Mouse (Mus musculus) v-Abl transformed pro-B cells (cell line): ENCODE measurements around the gene Zbtb24.

ENCODE experiments used
- in situ Hi-C, 2 experiments: fragments of 400-800 bp; cut with MboI; formaldehyde crosslinking; loops; one replicate each; pipeline ENCODE4 v1.15.1; 2025; ENCODE audit not compliant: unreplicated experiment in 2 of 2

The Zbtb24 gene

DNA sequence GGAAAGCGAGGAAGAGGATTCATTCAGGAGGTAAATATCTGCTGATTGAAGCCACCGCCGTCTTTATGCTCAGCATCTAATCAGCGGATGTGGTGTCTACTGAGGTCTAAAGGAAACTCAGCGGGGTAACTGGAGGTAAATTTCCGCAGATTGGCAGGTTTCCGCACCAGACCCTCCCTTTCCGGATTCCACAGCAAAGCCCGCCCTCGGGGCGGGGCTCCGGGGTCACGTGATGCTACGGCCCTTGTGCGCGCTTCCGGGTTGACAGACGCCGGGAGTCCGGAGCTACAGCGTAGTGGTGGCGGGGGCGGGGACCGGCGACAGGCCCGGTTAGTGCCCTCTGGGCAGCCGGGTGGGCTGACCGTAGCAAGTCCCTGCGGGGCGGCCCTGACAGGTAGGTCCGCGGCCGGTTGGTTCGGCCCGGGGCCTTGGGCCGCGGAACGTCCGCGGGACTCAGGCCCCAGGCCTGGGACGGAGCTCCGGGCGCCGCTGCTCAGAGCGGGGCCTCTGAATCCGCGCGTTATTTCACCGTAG, at the start of gene Zbtb24:
Gene Zbtb24, plus strand, starts transcription at position 247 of the 534 bp plus-strand sequence.
- in situ Hi-C loops, result no loop called here

GRCm38 (mm10) chr10:41401097-41401496, 49.1 kb upstream of the Zbtb24 start:
- in situ Hi-C loops, result loop anchor here (25.0 kb wide), 1 partner anchor 389 kb away; no protein-coding TSS in a partner anchor

GRCm38 (mm10) chr10:41403364-41403763, 46.8 kb upstream of the Zbtb24 start:
- in situ Hi-C loops, result loop anchor here (25.0 kb wide), 1 partner anchor 391 kb away; no protein-coding TSS in a partner anchor

DNA sequence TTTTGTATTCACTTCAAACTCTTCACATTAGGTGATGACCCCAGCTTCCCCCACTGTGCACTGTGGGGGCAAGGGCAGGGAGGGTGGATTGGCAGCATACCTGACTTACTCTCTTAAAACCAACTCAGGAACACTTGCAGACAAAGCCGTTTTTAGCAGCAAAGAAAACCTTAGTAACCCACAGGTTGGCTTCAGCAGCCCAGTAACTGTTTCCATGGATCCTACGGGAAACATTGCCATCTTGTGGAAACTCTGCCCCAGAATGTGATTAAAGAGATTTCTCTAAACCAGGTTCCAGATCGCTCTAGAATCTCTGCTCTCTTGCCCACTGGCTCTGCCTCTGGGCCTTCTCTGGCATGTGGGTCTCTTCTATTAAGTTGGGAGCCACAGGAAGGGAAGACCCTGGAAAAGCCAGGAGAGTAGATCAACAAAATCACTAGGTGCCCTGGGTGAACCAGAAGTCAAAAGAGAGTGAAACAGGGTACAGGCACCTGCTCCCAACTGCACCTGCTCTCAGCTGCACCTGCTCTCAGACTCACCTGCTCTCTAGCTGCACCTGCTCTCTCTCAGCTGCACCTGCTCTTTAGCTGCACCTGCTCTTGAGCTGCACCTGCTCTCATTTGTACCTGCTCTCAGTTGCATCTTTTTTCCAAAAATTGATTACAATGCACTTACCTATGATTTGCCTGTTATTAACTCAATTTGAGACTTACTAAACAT, 46.1 kb upstream of the Zbtb24 start:
- in situ Hi-C loops, result loop anchor here (25.0 kb wide), 1 partner anchor 392 kb away; no protein-coding TSS in a partner anchor

GRCm38 (mm10) chr10:41410176-41410575, 40.0 kb upstream of the Zbtb24 start:
- in situ Hi-C loops, result loop anchor here (25.0 kb wide), 1 partner anchor 398 kb away; no protein-coding TSS in a partner anchor

DNA sequence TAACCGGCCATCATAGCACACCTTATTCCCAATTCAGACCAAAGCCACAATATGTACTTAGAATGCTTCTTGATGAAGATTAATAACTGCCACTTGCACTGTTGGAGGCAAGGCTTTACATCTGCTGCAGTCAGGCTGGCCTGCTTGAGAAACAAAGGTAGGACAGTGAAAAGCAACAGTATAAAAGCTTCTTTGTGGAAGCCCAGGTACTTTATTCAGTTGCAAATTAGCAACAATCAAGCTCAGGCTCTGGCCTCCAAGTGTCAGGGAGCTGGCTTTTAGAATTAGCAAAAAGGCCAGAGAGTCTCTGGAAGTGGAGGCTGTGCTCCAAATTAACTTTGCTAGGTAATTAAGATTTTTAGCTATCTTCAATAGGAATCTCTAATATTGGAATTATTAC, 39.4 kb upstream of the Zbtb24 start:
- in situ Hi-C loops, result loop anchor here (25.0 kb wide), 1 partner anchor 399 kb away; no protein-coding TSS in a partner anchor

DNA sequence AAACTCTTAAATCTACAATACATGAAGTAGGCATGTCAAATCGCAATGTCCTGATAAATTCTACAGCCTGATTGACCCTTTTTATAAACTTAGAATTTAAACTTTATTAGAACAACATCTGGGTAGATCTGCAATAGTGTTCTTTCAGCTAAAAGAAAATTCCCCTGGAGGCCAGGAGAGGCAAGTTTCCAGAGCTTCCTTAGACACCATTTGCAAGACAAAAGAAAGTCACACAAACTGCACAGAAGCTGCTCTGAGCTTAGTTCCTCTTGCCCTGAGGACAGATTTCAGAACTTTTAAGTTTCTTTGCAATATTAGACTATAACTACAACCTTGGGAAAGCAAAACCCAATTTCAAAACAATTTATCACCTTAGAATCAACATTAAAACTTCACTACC, 36.7 kb upstream of the Zbtb24 start:
- in situ Hi-C loops, result loop anchor here (25.0 kb wide), 1 partner anchor 401 kb away; no protein-coding TSS in a partner anchor

DNA sequence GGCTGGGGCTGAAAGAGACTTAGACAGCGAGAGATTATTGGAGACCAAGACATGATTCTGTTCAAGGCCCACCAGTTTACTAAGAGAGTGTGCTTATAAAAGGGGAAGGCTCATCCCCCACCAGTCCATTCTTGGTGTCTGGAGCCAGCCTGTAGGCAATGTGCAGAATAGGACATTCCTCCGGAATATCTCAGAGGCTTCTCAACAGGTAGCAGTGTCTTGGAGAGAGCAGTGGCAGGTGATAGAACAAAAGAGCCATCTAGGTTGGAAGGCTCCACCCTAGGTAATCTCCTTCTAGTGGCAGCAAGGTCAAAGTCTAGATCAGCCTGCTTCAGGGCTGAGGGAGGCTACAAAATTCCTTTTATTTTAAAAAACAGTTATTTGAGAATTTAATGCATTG, 34.8 kb upstream of the Zbtb24 start:
- in situ Hi-C loops, result loop anchor here (25.0 kb wide), 1 partner anchor 403 kb away; no protein-coding TSS in a partner anchor

GRCm38 (mm10) chr10:41420496-41421200, 29.5 kb upstream of the Zbtb24 start:
- in situ Hi-C loops, result loop anchor here (25.0 kb wide), 1 partner anchor 408 kb away; no protein-coding TSS in a partner anchor

- in situ Hi-C loops, result loop anchor here (25.0 kb wide), 1 partner anchor 411 kb away; no protein-coding TSS in a partner anchor
Observed at GRCm38 (mm10) chr10:41423681-41424080, 26.5 kb upstream of the Zbtb24 start.

- in situ Hi-C loops, result no loop called here
Observed at GRCm38 (mm10) chr10:41426368-41426767, 23.8 kb upstream of the Zbtb24 start.

DNA sequence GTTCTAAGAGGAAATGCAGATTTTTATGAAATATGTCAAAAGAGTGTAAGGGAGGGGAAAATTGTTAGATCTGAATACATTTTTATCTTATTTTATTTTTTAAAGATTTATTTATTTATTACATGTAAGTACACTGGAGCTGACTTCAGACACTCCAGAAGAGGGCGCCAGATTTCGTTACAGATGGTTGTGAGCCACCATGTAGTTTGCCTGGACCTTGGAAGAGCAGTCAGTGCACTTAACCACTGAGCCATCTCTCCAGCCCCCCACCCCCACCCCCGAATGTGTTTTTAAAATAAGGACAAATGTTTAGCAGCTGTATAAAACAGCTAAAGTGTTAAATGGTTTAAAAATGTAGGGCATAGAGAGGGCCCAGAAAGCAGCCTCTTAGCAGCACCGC, 15.6 kb upstream of the Zbtb24 start:
- in situ Hi-C loops, result loop anchor here (5.0 to 10.0 kb wide), 4 partner anchors 70 to 258 kb away; no protein-coding TSS in a partner anchor

DNA sequence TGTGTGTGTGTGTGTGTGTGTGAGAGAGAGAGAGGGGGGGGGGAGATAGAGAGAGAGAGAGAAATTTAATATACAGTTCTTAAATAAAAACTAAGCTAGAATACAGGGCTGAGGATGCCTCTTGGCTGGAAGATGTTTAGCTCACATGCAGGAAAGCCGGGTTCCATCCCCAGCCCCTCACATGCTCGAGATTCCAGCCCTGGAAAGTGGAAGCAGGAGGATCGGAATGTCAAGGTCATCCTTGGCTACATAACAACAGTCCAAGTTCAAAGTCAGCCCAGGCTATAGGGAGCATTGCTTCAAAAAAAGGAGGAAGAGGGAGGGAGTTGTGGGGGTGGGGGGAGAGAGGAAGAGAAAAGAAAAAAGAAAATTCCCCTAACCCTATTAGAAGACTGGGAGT, 15.0 kb upstream of the Zbtb24 start:
- in situ Hi-C loops, result loop anchor here in 1 of 2 experiments (10.0 kb wide), 2 partner anchors 70 to 250 kb away; no protein-coding TSS in a partner anchor

- in situ Hi-C loops, result loop anchor here in 1 of 2 experiments (5.0 kb wide), 1 partner anchor 39 kb away; no protein-coding TSS in a partner anchor
Observed at GRCm38 (mm10) chr10:41448216-41448615, 2.0 kb upstream of the Zbtb24 start.

DNA sequence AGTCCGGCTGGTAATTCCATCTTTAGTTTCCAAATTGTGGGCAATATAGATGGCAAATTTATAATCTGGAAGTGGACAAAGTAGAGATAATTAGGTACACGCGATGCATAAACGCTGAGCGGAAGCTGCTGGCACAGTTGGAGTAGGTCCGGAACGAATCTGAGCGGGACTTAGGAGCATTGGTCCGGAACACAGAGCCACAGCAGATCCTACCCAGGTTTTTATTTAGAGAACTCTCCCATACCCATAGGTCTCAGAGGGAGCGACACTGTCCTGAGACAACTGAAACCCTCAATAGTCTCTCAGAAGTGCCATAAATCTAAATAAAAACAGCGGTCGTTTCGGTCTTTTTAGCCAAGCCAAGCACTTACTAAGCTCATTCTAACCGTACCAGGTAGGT, 499 bp upstream of the Zbtb24 start:
- in situ Hi-C loops, result loop anchor here in 1 of 2 experiments (5.0 kb wide), 1 partner anchor 38 kb away; no protein-coding TSS in a partner anchor

GRCm38 (mm10) chr10:41450780-41451522, 768 bp downstream of the Zbtb24 start:
- in situ Hi-C loops, result no loop called here

- in situ Hi-C loops, result no loop called here
Observed at GRCm38 (mm10) chr10:41451656-41452055, 1.5 kb downstream of the Zbtb24 start.

- in situ Hi-C loops, result no loop called here
Observed at GRCm38 (mm10) chr10:41452791-41453190, 2.6 kb downstream of the Zbtb24 start.

DNA sequence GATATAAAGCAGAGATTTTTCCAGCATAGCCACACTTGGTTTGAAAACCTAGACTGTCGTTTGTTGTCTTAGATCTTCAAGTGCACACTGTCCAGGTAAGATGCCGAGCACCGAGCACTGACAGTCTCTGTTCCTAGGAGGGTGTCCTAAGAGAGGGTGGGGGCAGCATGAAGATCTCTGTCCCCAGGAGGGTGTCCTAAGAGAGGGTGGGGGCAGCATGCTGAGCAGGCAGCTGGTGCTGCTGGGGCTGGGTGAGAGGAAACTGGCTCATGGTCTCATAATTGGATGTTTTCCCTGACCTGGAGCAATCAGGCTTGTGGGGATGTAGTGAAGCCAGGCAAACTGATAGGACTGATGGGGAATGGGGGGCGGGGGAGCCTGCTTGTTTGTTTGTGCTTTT, 9.8 kb downstream of the Zbtb24 start:
- in situ Hi-C loops, result no loop called here

- in situ Hi-C loops, result no loop called here
Observed at GRCm38 (mm10) chr10:41460501-41460900, 10.3 kb downstream of the Zbtb24 start.
